Mouse (Mus musculus): ENCODE measurements around the gene Abi1.
A peak's percentile ranks its signal among the peaks of the same experiment; 100 is the strongest.
"Not testable (repeated sequence)": the region's sequence is repeated elsewhere in the genome, so short reads cannot be mapped to it uniquely, and the experiment has no call there.

Gene Abi1

GRCm38 (mm10) chr2:23030631-23031030 lies 9.4 kb downstream of the Abi1 start:
- no peak for DNase-seq (ENCODE audit: low spot score)

GRCm38 (mm10) chr2:23028826-23029225 lies 11.2 kb downstream of the Abi1 start:
- no peak for DNase-seq (ENCODE audit: low spot score)

- no peak for DNase-seq (ENCODE audit: low spot score)
These were observed 13.7 kb downstream of the Abi1 start for GRCm38 (mm10) chr2:23026379-23026778.

GRCm38 (mm10) chr2:23023714-23024282 lies 16.2 kb downstream of the Abi1 start:
- DNase-seq (ENCODE audit: low spot score) = no peak

- no peak for DNase-seq (ENCODE audit: low spot score)
These were observed 17.0 kb downstream of the Abi1 start for GRCm38 (mm10) chr2:23023023-23023422.

- DNase-seq (ENCODE audit: low spot score) = no peak
These were observed 18.3 kb downstream of the Abi1 start for GRCm38 (mm10) chr2:23021721-23022120.

GRCm38 (mm10) chr2:23021320-23021719 lies 18.7 kb downstream of the Abi1 start:
- DNase-seq (ENCODE audit: low spot score) = no peak

- no peak for DNase-seq (ENCODE audit: low spot score)
These were observed 20.9 kb downstream of the Abi1 start for GRCm38 (mm10) chr2:23019170-23019569.

- DNase-seq (ENCODE audit: low spot score) = no peak
These were observed 23.9 kb downstream of the Abi1 start for GRCm38 (mm10) chr2:23016121-23016520.

GRCm38 (mm10) chr2:23015335-23015734 lies 24.7 kb downstream of the Abi1 start:
- no peak for DNase-seq (ENCODE audit: low spot score)

- DNase-seq (ENCODE audit: low spot score) = not testable (repeated sequence)
These were observed 25.1 kb downstream of the Abi1 start for GRCm38 (mm10) chr2:23014935-23015334.

GRCm38 (mm10) chr2:23008256-23008655 lies 31.8 kb downstream of the Abi1 start:
- DNase-seq (ENCODE audit: low spot score) = no peak

GRCm38 (mm10) chr2:23007577-23007976 lies 32.5 kb downstream of the Abi1 start:
- DNase-seq (ENCODE audit: low spot score) = no peak

- DNase-seq (ENCODE audit: low spot score) = no peak
These were observed 32.9 kb downstream of the Abi1 start for GRCm38 (mm10) chr2:23007149-23007548.

GRCm38 (mm10) chr2:23006219-23006618 lies 33.8 kb downstream of the Abi1 start:
- no peak for DNase-seq (ENCODE audit: low spot score)

- DNase-seq (ENCODE audit: low spot score) = no peak
These were observed 37.4 kb downstream of the Abi1 start for GRCm38 (mm10) chr2:23002637-23003036.

GRCm38 (mm10) chr2:22999620-23000019 lies 40.4 kb downstream of the Abi1 start:
- no peak for DNase-seq (ENCODE audit: low spot score)

- DNase-seq (ENCODE audit: low spot score) = no peak
These were observed 41.2 kb downstream of the Abi1 start for GRCm38 (mm10) chr2:22998804-22999203.

GRCm38 (mm10) chr2:22998015-22998414 lies 42.0 kb downstream of the Abi1 start:
- no peak for DNase-seq (ENCODE audit: low spot score)

- DNase-seq (ENCODE audit: low spot score) = no peak
These were observed 44.0 kb downstream of the Abi1 start for GRCm38 (mm10) chr2:22996071-22996470.

- DNase-seq (ENCODE audit: low spot score) = peak; percentile 43
These were observed 53.9 kb downstream of the Abi1 start for GRCm38 (mm10) chr2:22985973-22986657.

- DNase-seq (ENCODE audit: low spot score) = no peak
These were observed 62.6 kb downstream of the Abi1 start for GRCm38 (mm10) chr2:22977387-22977973.

GRCm38 (mm10) chr2:22962970-22963369 lies 77.1 kb downstream of the Abi1 start:
- DNase-seq (ENCODE audit: low spot score) = no peak

GRCm38 (mm10) chr2:22962242-22962641 lies 77.8 kb downstream of the Abi1 start:
- DNase-seq (ENCODE audit: low spot score) = peak; percentile 38

Measured in left cerebral cortex, adult 11 months (tissue).